Mouse (Mus musculus) left cerebral cortex, adult 2 months (tissue): ENCODE data around the gene Pmm2. TPM values are rescaled to one million over a fixed set of nuclear protein-coding genes. Genes with fewer than 3 reads are reported as not detected.

Source experiments
- DNase-seq, 2 experiments: peaks; one replicate each; pipeline ENCODE4 v3.0.0; 2021 to 2022; ENCODE audit warnings: low spot score in 2 of 2, mixed read lengths in 1 of 2; ENCODE audit errors: extremely low spot score in 1 of 2
- H3K27ac ChIP-seq: fragments of 200-600 bp; 2 replicates; pipeline ENCODE4 v1.8.1; 2022
- H3K4me3 ChIP-seq: fragments of 200-600 bp; 2 replicates; pipeline ENCODE4 v1.8.1; 2022
- CTCF ChIP-seq: fragments of 200-600 bp; IDR thresholded peaks from 2 replicates; pipeline ENCODE4 v1.8.1; 2022; ENCODE audit warnings: antibody characterized with exemption, mild to moderate bottlenecking, moderate library complexity
- intact Hi-C: fragments of 180-260 bp; cut with DNase I; formaldehyde crosslinking; loops from one replicate; pipeline ENCODE4 v1.15.1; 2025
- total RNA-seq, 2 experiments: library from RNA; stranded (reverse); gene quantifications; 2 replicates each; pipeline ENCODE4 v1.2.3; 2021

The Pmm2 gene
- total RNA-seq, 2 experiments from 2014 or later: 36.2 to 36.9 TPM

DNA sequence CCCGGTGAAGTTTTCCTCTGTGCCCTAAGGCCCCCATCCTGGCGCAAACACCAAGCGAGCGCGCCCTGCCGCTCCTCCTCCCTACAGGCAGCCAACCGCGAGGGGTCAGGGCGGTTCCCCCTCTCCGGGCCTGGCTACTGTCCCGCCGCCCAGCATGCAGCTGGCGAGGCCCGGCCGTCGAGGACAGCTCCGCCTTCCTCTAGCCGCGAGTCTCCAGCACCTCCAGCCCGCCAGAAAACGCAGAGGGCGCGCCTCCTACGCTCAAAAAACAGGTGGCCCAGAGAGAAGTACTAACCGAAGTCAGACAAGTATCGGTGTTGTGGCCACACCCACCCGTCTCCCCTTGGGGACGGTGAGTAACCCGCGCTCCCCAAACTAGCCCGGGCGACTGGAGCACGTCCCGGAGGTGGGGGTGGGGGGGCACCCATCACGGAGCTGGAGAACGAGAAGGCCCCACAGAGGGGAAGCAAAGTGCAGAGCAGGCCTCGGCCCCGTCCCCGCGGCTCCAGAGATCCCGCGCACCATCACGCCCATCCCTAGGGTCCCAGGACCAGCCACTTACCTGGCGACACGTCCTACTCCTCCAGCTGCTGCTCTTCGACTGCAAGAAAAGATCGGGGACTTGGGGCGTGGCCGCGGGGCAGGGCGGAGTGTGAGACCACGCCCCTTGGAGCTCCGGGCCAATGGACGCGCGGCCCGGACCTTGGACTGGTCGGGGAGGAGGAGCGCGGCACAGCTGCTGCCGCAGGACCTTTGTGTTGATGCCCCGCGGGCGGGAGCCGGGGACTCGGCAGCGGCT is 34.3 kb downstream of the Pmm2 start, which contains the start of gene Carhsp1:
Gene Carhsp1 (minus strand): TSS at position 605 of the 799 bp plus-strand sequence.
- intact Hi-C loops: loop anchor here (2.0 kb wide), 1 partner anchor 27 kb away; no protein-coding TSS in a partner anchor
- peak within 1 kb of the TSS; percentile 49 for H3K4me3 ChIP-seq
- peak; percentile 71 to 84 for DNase-seq
- TF ChIP-seq CTCF: peak; percentile 7
- peak within 1 kb of the TSS; percentile 47 for H3K27ac ChIP-seq

DNA sequence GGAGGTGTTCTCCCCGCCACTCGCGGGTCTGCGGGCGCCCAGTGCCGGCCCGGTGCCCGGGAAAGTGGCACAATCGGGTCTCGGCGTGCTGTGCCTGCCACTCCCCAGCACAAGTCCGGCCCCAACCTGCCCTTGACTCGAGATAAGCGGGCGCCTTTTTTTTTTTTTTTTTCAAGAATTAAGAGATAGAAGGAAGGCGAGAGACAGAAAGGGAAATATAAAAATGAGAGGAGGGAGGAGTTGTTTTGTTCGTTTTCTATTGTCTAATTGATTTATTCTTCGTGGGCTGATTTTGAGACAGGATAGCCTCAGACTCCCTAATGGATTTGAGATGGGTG is 34.8 kb downstream of the Pmm2 start:
- no peak for DNase-seq
- H3K27ac ChIP-seq: no peak overlapping the region
- TF ChIP-seq CTCF: no peak
- intact Hi-C loops: loop anchor here (2.0 kb wide), 1 partner anchor 28 kb away; no protein-coding TSS in a partner anchor
- peak overlapping the region; percentile 49 for H3K4me3 ChIP-seq

- intact Hi-C loops: loop anchor here (2.0 kb wide), 1 partner anchor 28 kb away; no protein-coding TSS in a partner anchor
- no peak for DNase-seq
- H3K4me3 ChIP-seq: no peak overlapping the region
- no peak overlapping the region for H3K27ac ChIP-seq
- no peak for TF ChIP-seq CTCF
Observed at GRCm38 (mm10) chr16:8672811-8673210, 35.3 kb downstream of the Pmm2 start.

DNA sequence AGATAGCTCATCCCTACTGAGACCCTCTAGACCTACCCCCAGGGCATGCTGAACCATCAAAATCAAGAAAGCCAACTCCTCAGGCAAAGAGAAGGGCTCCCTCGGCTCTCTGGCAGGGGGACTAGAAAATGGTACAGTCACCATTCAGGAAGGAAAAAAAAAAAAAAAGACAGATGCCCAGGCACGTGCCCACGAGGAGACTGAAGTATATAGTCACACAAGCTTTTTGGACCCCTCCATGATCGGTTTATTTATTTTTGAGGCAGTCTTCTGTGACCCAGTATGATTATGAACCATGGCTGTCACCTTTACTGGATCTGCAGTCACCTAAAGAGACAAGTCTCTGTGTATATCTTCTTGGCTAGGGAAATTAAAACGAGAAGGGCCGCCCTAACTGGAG is 35.9 kb downstream of the Pmm2 start:
- intact Hi-C loops: loop anchor here (2.0 kb wide), 1 partner anchor 29 kb away; no protein-coding TSS in a partner anchor
- H3K4me3 ChIP-seq: no peak overlapping the region
- TF ChIP-seq CTCF: no peak
- DNase-seq: no peak
- no peak overlapping the region for H3K27ac ChIP-seq

- H3K27ac ChIP-seq: no peak overlapping the region
- intact Hi-C loops: loop anchor here (1.0 kb wide), 1 partner anchor 180 kb away; no protein-coding TSS in a partner anchor
- peak; percentile 72 for TF ChIP-seq CTCF
- DNase-seq: no peak
- H3K4me3 ChIP-seq: no peak overlapping the region
Observed at GRCm38 (mm10) chr16:8674165-8674564, 36.7 kb downstream of the Pmm2 start.

DNA sequence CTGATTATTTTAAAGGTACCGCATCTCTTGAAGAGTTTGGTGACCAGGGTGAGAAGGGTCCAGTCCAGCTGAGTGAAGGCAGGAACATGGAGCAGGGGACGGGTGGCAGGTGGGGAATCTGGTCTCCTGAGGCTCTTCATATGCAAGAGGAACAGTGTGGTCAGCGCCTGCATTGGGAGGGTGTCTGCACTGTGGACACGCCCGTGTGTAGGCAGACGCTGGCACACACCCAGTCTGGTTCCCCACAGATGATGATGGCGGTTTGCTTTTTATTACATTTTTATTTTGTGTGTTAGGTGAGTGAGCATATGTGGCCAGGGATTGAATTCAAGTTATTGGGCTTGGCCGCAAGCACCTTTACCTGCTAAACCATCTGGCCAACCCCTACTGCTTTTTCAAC is 38.1 kb downstream of the Pmm2 start:
- no peak overlapping the region for H3K4me3 ChIP-seq
- intact Hi-C loops: no loop called here
- H3K27ac ChIP-seq: no peak overlapping the region
- no peak for TF ChIP-seq CTCF
- DNase-seq: no peak

DNA sequence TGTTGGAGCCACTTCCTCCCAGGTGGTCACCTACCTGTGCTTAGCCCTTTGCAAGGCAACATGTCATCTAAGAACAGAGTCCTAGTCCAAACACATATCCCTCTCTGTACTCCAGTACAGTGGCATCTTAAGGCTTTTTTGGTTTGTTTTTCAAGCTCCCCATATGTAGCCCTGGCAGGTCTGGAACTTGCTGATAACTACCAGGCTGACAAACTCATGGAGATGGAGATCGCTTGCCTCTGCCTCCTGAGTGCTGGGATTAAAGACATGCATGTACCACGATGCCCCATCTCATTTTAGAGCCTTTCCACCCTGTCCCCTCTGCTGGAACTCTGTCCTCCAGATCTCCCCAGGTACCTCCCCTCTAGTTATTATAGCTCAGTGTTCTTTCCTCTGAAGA is 38.8 kb downstream of the Pmm2 start:
- intact Hi-C loops: loop anchor here (2.0 kb wide), 1 partner anchor 269 kb away; no protein-coding TSS in a partner anchor
- Histone ChIP-seq H3K27ac (no peak overlapping the region), H3K4me3 (no peak overlapping the region)
- no peak for TF ChIP-seq CTCF
- no peak for DNase-seq

DNA sequence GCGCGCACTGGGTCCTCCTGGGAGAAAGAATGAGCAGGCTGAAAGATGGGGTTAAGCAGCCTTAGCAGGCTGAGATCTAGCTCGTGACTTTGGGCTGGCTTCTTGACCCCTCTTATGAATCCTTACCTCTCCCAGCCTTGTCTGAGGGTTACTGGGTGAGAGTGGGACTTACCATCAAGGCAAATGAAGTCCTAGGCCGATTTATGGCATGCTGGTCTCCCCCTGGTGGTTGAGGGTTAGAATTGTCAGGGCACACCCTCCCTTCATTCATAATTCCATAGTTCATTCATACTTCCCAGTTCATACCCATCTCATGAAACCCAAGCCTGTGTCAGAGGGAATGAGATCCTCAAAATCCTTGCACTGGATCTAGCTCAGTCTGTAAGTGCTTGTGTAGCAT is 39.3 kb downstream of the Pmm2 start:
- DNase-seq: no peak
- intact Hi-C loops: loop anchor here (2.0 kb wide), 1 partner anchor 270 kb away; no protein-coding TSS in a partner anchor
- TF ChIP-seq CTCF: peak; percentile 91
- no peak overlapping the region for H3K4me3 ChIP-seq
- H3K27ac ChIP-seq: no peak overlapping the region

- no peak for DNase-seq
- intact Hi-C loops: no loop called here
- Histone ChIP-seq H3K4me3 (no peak overlapping the region), H3K27ac (no peak overlapping the region)
- TF ChIP-seq CTCF: no peak
Observed at GRCm38 (mm10) chr16:8678035-8678434, 40.6 kb downstream of the Pmm2 start.

DNA sequence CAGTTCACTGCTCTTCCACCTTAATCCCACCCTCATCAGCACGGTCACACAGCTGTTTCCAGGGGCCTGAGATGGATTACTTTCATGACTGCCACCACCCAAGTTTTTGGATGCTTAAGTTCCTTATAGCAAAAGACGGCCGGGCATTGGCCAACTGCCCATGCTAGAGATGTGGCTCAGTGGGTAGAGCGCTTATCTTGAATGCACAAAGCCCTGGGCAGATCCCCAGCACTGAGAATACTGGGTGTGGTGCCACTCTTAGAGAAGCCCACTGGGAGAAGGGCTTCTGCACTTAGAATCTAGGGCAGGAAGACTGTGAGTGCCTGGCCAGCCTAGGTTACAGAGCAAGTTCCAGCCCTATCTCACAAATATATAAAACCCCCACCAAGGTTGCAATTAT is 41.2 kb downstream of the Pmm2 start:
- Histone ChIP-seq H3K27ac (no peak overlapping the region), H3K4me3 (no peak overlapping the region)
- intact Hi-C loops: no loop called here
- no peak for DNase-seq
- no peak for TF ChIP-seq CTCF

DNA sequence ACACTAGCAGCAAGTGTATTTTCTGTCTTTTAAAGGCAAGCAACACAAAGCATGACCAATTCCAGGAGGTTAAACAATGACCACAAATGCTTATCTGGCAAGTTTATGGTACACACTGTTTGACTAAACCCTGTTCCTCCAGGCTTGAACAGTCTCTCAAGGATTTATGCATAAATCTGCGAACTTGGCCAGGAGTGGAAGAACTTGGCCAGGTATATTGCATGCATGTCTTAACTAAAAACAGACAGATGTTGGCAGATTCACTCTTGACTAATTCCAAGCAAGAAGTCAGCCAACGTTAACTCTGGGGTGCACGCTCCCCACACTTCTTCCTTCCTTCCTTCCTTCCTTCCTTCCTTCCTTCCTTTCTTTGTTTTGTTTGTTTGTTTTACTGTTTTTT is 42.3 kb downstream of the Pmm2 start:
- H3K4me3 ChIP-seq: no peak overlapping the region
- intact Hi-C loops: loop anchor here (10.0 kb wide), 1 partner anchor 155 kb away; the partner anchor contains the start of gene 1810013L24Rik
- DNase-seq: no peak
- no peak overlapping the region for H3K27ac ChIP-seq
- TF ChIP-seq CTCF: no peak

- no peak for DNase-seq
- TF ChIP-seq CTCF: no peak
- no peak within 1 kb of the TSS for H3K27ac ChIP-seq
- intact Hi-C loops: loop anchor here (10.0 kb wide), 1 partner anchor 154 kb away; the partner anchor contains the start of gene 1810013L24Rik
- no peak within 1 kb of the TSS for H3K4me3 ChIP-seq
Observed at GRCm38 (mm10) chr16:8680470-8680869, 43.0 kb downstream of the Pmm2 start, which contains the start of gene Gm5767. TSS of gene Gm5767 (plus strand) at chr16:8680770.
